Mouse (Mus musculus): ENCODE results near the gene Ndufaf2.

DNA sequence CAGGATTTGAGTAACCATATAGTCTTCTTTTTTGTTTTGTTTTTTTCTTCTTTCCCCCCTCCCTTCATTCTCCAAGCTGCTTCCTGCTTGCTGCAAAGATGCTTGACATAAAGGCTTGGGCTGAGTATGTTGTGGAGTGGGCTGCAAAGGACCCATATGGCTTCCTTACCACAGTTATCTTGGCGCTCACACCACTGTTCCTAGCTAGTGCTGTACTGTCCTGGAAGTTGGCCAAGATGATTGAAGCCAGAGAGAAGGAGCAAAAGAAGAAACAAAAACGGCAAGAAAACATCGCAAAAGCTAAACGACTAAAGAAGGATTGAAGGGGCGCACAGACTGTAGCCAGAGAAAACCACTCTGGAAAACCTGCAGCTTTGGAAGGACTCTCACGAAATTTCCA is 111.1 kb downstream of the Ndufaf2 start:
- no peak for TF ChIP-seq CTCF (IDR thresholded peaks at IDR 0.05; ENCODE audit: extremely low read depth, insufficient read depth, insufficient read length, insufficient replicate concordance)
- TF ChIP-seq POLR2A (IDR thresholded peaks at IDR 0.05; ENCODE audit: low read depth, low read length): no peak
